Mouse (Mus musculus): ENCODE measurements at regions not wholly inside any gene's neighbourhood (a gene's known extent, or its start where the extent isn't known, plus 50 kb on each side); places are given as distances from the start of the nearest gene placed in this dataset.

GRCm38 (mm10) chr3:50882249-50882733, 342.0 kb upstream of the Noct start:
- intact Hi-C loops (cut with DNase I) = no loop called here
- no peak for DNase-seq

DNA sequence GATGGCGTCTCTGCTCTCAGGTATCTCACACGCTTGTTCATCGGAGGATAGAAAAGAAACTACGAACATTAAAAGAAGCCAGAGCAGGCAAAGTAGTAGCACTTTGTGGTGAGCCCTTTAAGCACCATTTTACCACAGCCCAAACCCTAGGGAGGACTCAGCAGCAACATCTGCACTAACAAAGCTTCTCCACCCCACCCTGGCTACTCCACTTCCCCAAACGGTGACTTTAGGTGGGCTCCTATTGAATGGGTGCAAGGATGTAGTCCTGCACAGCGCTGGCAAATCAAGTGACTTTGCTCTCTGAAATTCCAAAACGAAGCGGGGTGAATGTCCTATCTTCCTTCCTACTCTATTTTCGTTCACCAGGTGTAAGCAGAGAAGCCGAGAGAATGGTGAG, 337.9 kb upstream of the Noct start:
- intact Hi-C loops (cut with DNase I) = no loop called here
- no peak for DNase-seq

DNA sequence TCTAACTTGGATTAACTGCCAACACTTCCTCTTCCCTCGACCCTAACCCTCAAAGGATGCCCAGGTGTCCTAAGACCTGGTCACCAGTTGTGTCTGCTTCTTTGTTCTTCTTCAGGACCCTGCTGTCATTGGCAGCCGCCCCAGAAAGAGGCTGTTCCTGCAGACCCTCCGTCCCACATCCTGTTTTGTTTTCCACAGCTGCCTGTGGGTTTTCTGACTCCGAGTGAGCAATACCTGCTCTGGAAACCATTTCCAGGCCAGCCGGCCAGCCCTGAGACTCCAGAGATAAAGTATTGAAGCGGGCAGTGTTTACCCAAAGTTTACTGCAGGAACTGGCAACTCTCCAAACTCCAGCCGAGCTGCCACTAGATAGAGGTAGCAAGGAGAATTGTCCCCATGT, 337.2 kb upstream of the Noct start:
- DNase-seq = no peak
- intact Hi-C loops (cut with DNase I) = no loop called here

GRCm38 (mm10) chr3:50888571-50889210, 335.6 kb upstream of the Noct start:
- intact Hi-C loops (cut with DNase I) = no loop called here
- DNase-seq = no peak

GRCm38 (mm10) chr3:50890537-50890936, 333.7 kb upstream of the Noct start:
- no peak for DNase-seq
- intact Hi-C loops (cut with DNase I) = no loop called here

- intact Hi-C loops (cut with DNase I) = no loop called here
- DNase-seq = no peak
Measured at GRCm38 (mm10) chr3:50898179-50898578, 326.1 kb upstream of the Noct start.

- intact Hi-C loops (cut with DNase I) = loop anchor here (10.0 kb wide), 1 partner anchor 1405 kb away; no protein-coding TSS in a partner anchor
- no peak for DNase-seq
Measured at GRCm38 (mm10) chr3:50899830-50900350, 324.4 kb upstream of the Noct start.

DNA sequence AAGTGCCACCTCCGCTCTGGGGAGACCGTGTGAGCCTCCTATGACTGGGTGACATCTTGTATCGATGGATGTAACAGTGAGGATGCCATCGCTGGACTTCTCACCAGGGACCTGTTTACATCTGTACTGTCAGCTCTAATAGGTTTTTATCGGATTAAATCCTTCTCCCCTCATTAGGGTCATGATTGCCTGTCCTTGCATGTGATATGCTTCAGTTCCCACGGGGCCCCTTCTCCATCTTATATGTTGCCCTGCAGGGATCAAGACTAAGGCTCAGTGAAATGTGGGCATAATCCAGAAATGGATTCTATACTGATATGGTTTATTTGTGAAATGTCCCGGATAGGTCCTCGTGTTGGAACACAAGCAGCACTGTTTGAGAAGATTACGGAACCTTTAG, 323.7 kb upstream of the Noct start:
- DNase-seq = no peak
- intact Hi-C loops (cut with DNase I) = loop anchor here (10.0 kb wide), 1 partner anchor 1406 kb away; no protein-coding TSS in a partner anchor

GRCm38 (mm10) chr3:50901321-50901720, 322.9 kb upstream of the Noct start:
- intact Hi-C loops (cut with DNase I) = loop anchor here (10.0 kb wide), 1 partner anchor 1407 kb away; no protein-coding TSS in a partner anchor

GRCm38 (mm10) chr3:50902933-50903332, 321.3 kb upstream of the Noct start:
- intact Hi-C loops (cut with DNase I) = loop anchor here (10.0 kb wide), 1 partner anchor 1408 kb away; no protein-coding TSS in a partner anchor

More at GRCm38 (mm10) chr3:50901321-50901720, 322.9 kb upstream of the Noct start:
- no peak for DNase-seq

DNA sequence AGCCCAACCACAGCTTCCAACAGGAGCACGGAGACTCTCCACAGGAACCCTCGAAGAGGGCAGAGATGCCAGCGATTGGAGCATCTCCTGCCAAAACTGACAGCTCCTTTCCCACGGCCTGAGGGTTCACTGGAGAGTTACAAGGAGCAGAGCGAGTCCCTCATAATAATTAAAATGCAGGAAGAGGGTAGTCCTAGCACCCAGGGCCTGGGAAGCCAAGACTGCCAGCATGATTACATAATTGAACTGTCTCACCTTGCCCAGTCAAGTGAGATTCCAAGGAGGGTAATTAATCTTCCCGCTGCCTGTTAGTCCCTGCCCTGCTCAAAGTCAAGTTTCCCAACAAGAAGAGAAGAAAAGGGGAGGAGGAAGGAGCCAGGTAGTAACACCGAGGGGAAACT, 319.5 kb upstream of the Noct start:
- DNase-seq = no peak
- intact Hi-C loops (cut with DNase I) = loop anchor here (5.0 to 10.0 kb wide), 5 partner anchors 218 to 1812 kb away; no protein-coding TSS in a partner anchor

More at GRCm38 (mm10) chr3:50902933-50903332, 321.3 kb upstream of the Noct start:
- DNase-seq = no peak

DNA sequence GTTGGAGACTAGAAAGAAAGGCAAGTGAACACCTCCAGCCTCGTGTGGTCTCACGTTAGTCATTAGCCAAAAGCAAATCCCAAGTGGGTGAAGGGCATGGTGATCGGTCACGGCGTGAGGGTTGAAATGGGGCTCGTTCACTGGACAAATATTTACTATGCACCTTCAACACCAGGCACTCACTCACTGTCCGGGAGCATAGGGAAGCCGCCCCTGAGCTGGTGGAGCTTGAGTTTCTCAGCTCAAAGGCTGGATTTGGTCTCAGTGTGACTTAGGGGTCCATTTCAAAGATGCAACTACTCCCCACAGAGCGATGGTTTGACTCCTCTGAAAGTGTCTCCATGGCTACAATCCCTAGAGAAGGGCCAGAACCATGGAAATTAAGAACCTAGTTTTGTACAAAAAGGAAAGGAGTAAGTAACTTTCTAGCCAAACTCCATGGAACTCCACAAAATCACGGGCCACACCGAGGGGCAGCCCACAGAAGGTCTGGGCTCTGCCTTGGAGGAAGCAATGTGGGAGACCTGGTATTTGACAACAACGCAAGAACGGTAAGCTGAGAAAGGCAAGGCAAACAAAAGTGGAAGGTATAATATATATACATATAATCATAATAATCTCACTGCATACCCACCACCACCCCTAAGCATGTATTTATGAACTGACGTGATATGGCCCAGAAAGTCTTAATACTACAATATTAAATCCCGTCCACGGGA, 318.8 kb upstream of the Noct start:
- no peak for DNase-seq
- intact Hi-C loops (cut with DNase I) = loop anchor here (5.0 to 10.0 kb wide), 5 partner anchors 217 to 1813 kb away; no protein-coding TSS in a partner anchor

GRCm38 (mm10) chr3:50905993-50906831, 318.0 kb upstream of the Noct start:
- DNase-seq = peak; percentile 90 to 94
- intact Hi-C loops (cut with DNase I) = loop anchor here (1.0 to 10.0 kb wide), 6 partner anchors 216 to 1814 kb away; no protein-coding TSS in a partner anchor

DNA sequence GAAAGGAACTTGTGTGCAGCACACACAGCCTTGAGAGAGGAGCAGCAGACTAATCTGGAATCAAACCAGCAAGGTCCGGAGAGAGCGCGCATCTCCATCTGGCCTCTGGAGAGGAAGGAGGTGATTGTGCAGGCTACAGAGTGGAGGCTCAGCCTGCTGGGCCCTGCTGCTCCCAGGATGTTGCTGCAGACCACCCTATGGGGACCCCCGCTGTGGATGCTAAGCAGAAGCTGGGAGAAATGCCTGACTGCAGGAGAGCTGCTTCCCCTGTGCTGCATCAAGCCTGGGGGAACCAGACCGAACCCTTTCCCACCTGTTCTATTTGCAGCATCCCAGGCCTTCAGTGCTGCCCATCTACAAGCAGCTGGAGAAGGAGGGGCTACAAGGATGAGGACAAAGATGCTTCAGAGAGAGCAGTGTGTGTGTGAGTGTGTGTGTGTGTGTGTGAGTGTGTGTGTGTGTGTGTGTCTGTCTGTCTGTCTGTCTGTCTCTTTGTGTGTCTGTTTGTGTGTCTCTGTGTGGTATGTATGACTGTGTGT, 311.2 kb upstream of the Noct start:
- DNase-seq = no peak
- intact Hi-C loops (cut with DNase I) = no loop called here

DNA sequence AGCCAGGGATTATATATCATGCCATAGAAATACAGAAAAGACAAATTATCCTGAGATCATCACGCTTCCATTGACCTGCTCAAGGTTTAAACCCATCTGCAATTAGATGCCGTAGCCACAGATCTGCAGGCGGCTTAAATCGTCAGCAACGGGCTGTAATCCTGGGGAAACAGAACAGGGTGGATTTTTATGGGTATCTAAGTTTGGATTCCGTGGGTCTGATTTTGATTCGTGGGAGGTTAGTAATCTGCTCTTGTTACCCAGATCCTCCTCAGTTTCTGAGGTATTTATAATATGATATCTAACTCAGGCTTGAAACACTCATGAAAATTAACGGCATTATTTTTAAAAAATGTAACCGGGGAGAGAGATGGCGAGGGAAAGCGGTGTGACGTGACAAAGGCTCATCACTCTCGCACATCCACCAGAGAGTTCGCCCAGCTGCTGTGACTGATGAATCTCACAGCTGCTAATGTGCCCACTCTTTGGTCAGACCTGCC, 309.3 kb upstream of the Noct start:
- intact Hi-C loops (cut with DNase I) = no loop called here
- no peak for DNase-seq

GRCm38 (mm10) chr3:50916305-50916854, 307.9 kb upstream of the Noct start:
- intact Hi-C loops (cut with DNase I) = no loop called here

GRCm38 (mm10) chr3:50922347-50922746, 301.9 kb upstream of the Noct start:
- intact Hi-C loops (cut with DNase I) = no loop called here

More at GRCm38 (mm10) chr3:50916305-50916854, 307.9 kb upstream of the Noct start:
- no peak for DNase-seq

DNA sequence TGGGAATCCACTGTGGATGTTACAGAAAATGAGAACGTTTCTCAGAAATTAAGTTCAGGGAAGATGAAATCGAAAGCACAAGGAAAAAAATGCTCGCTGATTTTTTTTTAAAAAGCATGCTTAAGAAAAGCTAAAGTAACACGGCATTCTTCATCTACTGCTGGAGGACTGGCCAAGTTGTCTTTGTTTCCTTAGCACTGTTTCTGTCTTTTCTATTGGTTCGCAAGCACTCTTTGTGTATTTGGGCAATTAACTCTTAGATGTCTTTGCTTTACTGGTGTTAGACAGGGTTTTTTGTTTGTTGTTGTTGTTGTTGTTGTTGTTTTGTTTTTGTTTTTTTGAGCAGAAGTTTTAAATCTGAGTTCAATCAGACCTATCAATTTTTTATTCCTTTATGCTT, 301.4 kb upstream of the Noct start:
- intact Hi-C loops (cut with DNase I) = no loop called here
- DNase-seq = no peak

More at GRCm38 (mm10) chr3:50922347-50922746, 301.9 kb upstream of the Noct start:
- no peak for DNase-seq

DNA sequence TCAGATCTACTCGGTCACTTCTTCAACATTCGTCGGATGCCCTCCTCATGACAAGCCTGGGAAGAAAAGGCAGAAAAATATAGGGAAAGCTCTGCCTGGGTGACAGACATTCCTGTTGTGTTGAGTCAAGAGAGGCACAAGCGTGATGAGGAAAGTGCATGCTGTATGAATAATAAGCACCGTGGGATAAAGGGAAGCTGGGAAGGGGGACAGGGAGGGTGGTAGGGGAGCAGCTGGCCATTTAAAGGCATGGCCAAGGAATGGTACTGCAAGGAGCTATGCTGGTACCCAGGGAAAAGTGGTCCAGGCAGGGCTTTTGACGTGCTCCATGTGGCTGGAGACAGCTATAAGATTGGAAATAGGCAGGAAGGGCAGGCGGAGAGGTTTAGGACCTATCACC, 300.9 kb upstream of the Noct start:
- no peak for DNase-seq
- intact Hi-C loops (cut with DNase I) = no loop called here

DNA sequence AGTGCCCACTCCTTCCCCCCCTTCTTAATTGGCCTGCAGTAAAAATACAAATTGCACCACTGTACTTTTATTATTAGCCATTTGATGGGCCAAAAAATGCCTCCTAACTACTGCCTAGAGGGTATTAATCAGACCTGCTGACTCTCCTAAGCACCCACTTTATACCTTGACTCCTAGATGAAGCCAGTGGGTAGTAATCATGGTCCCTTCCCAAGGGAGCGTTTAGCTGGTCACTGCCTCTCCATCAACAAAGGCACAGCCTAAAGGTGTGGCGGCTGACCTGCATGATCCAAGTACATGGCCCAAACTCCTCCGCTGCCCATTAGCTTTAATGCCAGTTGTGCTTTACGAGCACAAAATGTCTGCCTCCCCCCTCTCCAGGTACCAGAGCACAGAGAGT, 296.9 kb upstream of the Noct start:
- intact Hi-C loops (cut with DNase I) = no loop called here
- DNase-seq = no peak

All from heart, postnatal 36 days (tissue).